25 mouse cellular contexts compared by ENCODE assay signal in genomic region chr16:76498233-76498632, GRCm38 (mm10).
DNase-seq lines count a peak whose midpoint lies in the region; ATAC-seq and TF ChIP-seq lines count a peak whose summit lies in the region.
"Had no signal": no experiment of that assay in that cellular context is flagged by ENCODE, and none has a peak within 500 bp of the region (broad histone marks: within the 10 kb centered on the region; RNA-seq: fewer than 3 reads in every experiment).

No protein-coding gene starts in this region.

- H3K4me2 ChIP-seq in forebrain, embryonic 13.5 days: no peak overlapping the region
- H3K4me2 ChIP-seq in forebrain, embryonic 11.5 days (ENCODE audit: low read depth, low read length, severe bottlenecking): no peak overlapping the region
- H3K4me2 ChIP-seq in forebrain, embryonic 15.5 days (replicated peaks): no peak overlapping the region
- no peak overlapping the region for H3K4me2 ChIP-seq in forebrain, embryonic 12.5 days
- H3K4me2 ChIP-seq in forebrain, postnatal 0 days (ENCODE audit: low read depth): no peak overlapping the region
- H3K4me2 ChIP-seq: embryonic facial prominence, embryonic 13.5 days; embryonic facial prominence, embryonic 15.5 days had no signal

- peak; percentile 59; the same call in 1 of the 2 replicates for ATAC-seq in forebrain, embryonic 13.5 days
- no peak for ATAC-seq in forebrain, embryonic 11.5 days (replicated peaks; ENCODE audit: low FRiP score)
- ATAC-seq in forebrain, embryonic 15.5 days (replicated peaks): peak; percentile 72; the same call in 1 of the 2 replicates
- no peak for ATAC-seq in forebrain, embryonic 12.5 days (ENCODE audit: low FRiP score)
- ATAC-seq in forebrain, postnatal 0 days: peak; percentile 69
- ATAC-seq: activated CD4-positive, CD25-positive, alpha-beta regulatory T cell, adult 4 months; CD4-positive, CD25-positive, alpha-beta regulatory T cell, adult 4 months; Patski had no signal

- no peaks in the 10 kb centered on the region for H3K36me3 ChIP-seq in forebrain, embryonic 13.5 days (ENCODE audit: poor library complexity, severe bottlenecking)
- no peaks in the 10 kb centered on the region for H3K36me3 ChIP-seq in forebrain, embryonic 11.5 days (ENCODE audit: control insufficient read depth, insufficient read depth, low read length)
- no peaks in the 10 kb centered on the region for H3K36me3 ChIP-seq in forebrain, embryonic 15.5 days
- H3K36me3 ChIP-seq in forebrain, embryonic 12.5 days (replicated peaks): no peaks in the 10 kb centered on the region
- no peaks in the 10 kb centered on the region for H3K36me3 ChIP-seq in forebrain, postnatal 0 days (ENCODE audit: insufficient read depth)
- H3K36me3 ChIP-seq: embryonic facial prominence, embryonic 13.5 days; embryonic facial prominence, embryonic 15.5 days; G1E had no signal

- no peak for DNase-seq in forebrain, embryonic 11.5 days (ENCODE audit: low spot score)
- no peak for DNase-seq in forebrain, postnatal 0 days
- no peak for DNase-seq in layer of hippocampus, adult 9-10 months (ENCODE audit: low spot score)
- DNase-seq: adrenal gland, adult 8-10 months; adrenal gland, postnatal 14 days; adrenal gland, postnatal 36 days; B cell, adult 2 months; cerebellum, adult 18-20 months; cerebellum, adult 8-10 months; cerebellum, adult 9-11 months; cerebellum, postnatal 14 days; cerebellum, postnatal 36 days; embryo, embryonic 11 days; gastrocnemius, adult 2 months had no signal

- no peaks in the 10 kb centered on the region for H3K27me3 ChIP-seq in forebrain, embryonic 13.5 days
- no peaks in the 10 kb centered on the region for H3K27me3 ChIP-seq in forebrain, embryonic 11.5 days (ENCODE audit: control insufficient read depth, insufficient read depth, low read length)
- H3K27me3 ChIP-seq in forebrain, embryonic 15.5 days: no peaks in the 10 kb centered on the region
- no peaks in the 10 kb centered on the region for H3K27me3 ChIP-seq in forebrain, embryonic 12.5 days
- no peaks in the 10 kb centered on the region for H3K27me3 ChIP-seq in forebrain, postnatal 0 days (ENCODE audit: insufficient read depth, low read length)
- H3K27me3 ChIP-seq: CH12.LX; embryonic facial prominence, embryonic 13.5 days; embryonic facial prominence, embryonic 15.5 days; Patski had no signal

- H3K4me3 ChIP-seq in forebrain, embryonic 13.5 days: no peak overlapping the region
- no peak overlapping the region for H3K4me3 ChIP-seq in forebrain, embryonic 11.5 days (ENCODE audit: low read depth, low read length)
- no peak overlapping the region for H3K4me3 ChIP-seq in forebrain, embryonic 15.5 days
- no peak overlapping the region for H3K4me3 ChIP-seq in forebrain, embryonic 12.5 days (replicated peaks)
- H3K4me3 ChIP-seq in forebrain, postnatal 0 days (ENCODE audit: low read depth, low read length): no peak overlapping the region
- H3K4me3 ChIP-seq: embryonic facial prominence, embryonic 13.5 days; embryonic facial prominence, embryonic 15.5 days; erythroblast, embryonic 14.5 days; gastrocnemius, adult 2 months had no signal

- 66% methylated on average over 2 of the region's 2 CpGs for WGBS in forebrain, embryonic 13.5 days
- 70% methylated on average over 2 of the region's 2 CpGs for WGBS in forebrain, embryonic 11.5 days
- WGBS in forebrain, embryonic 15.5 days: 51% methylated on average over 2 of the region's 2 CpGs
- WGBS in forebrain, embryonic 12.5 days: 70% methylated on average over 2 of the region's 2 CpGs
- 35% methylated on average over 2 of the region's 2 CpGs for WGBS in forebrain, postnatal 0 days

- TF ChIP-seq CTCF in forebrain, postnatal 0 days (IDR thresholded peaks at IDR 0.05; ENCODE audit: low read depth): no peak

- no peaks in the 10 kb centered on the region for H3K9me3 ChIP-seq in forebrain, embryonic 13.5 days (replicated peaks)
- no peaks in the 10 kb centered on the region for H3K9me3 ChIP-seq in forebrain, embryonic 11.5 days (ENCODE audit: control insufficient read depth, low read length)
- H3K9me3 ChIP-seq in forebrain, embryonic 15.5 days: no peaks in the 10 kb centered on the region
- H3K9me3 ChIP-seq in forebrain, embryonic 12.5 days: no peaks in the 10 kb centered on the region
- no peaks in the 10 kb centered on the region for H3K9me3 ChIP-seq in forebrain, postnatal 0 days (ENCODE audit: low read length)
- H3K9me3 ChIP-seq: embryonic facial prominence, embryonic 13.5 days; embryonic facial prominence, embryonic 15.5 days; G1E had no signal

- H3K4me1 ChIP-seq in forebrain, embryonic 13.5 days: no peaks in the 10 kb centered on the region
- H3K4me1 ChIP-seq in forebrain, embryonic 11.5 days (replicated peaks; ENCODE audit: control insufficient read depth, insufficient read depth, low read length): no peaks in the 10 kb centered on the region
- no peaks in the 10 kb centered on the region for H3K4me1 ChIP-seq in forebrain, embryonic 15.5 days
- H3K4me1 ChIP-seq in forebrain, embryonic 12.5 days: no peaks in the 10 kb centered on the region
- H3K4me1 ChIP-seq in forebrain, postnatal 0 days (ENCODE audit: insufficient read depth): no peaks in the 10 kb centered on the region
- H3K4me1 ChIP-seq: embryonic facial prominence, embryonic 13.5 days; embryonic facial prominence, embryonic 15.5 days had no signal

- H3K27ac ChIP-seq in forebrain, embryonic 13.5 days: no peak overlapping the region
- H3K27ac ChIP-seq in forebrain, embryonic 11.5 days (ENCODE audit: low read depth, low read length): no peak overlapping the region
- peak overlapping the region; percentile 55; the same call in 1 of the 2 replicates for H3K27ac ChIP-seq in forebrain, embryonic 15.5 days (replicated peaks)
- no peak overlapping the region for H3K27ac ChIP-seq in forebrain, embryonic 12.5 days
- no peak overlapping the region for H3K27ac ChIP-seq in forebrain, postnatal 0 days (ENCODE audit: low read depth, low read length)
- H3K27ac ChIP-seq: embryonic facial prominence, embryonic 13.5 days; embryonic facial prominence, embryonic 15.5 days; gastrocnemius, adult 2 months had no signal

- no peak overlapping the region for H3K9ac ChIP-seq in forebrain, embryonic 13.5 days
- H3K9ac ChIP-seq in forebrain, embryonic 11.5 days (ENCODE audit: low read length): no peak overlapping the region
- no peak overlapping the region for H3K9ac ChIP-seq in forebrain, embryonic 15.5 days (replicated peaks)
- no peak overlapping the region for H3K9ac ChIP-seq in forebrain, embryonic 12.5 days
- H3K9ac ChIP-seq in forebrain, postnatal 0 days: no peak overlapping the region
- H3K9ac ChIP-seq: embryonic facial prominence, embryonic 13.5 days; embryonic facial prominence, embryonic 15.5 days had no signal

Comparison
In these comparisons a context has a peak if more than half of its experiments do, and no peak if none do; other contexts are left out.
1. ATAC-seq: peak in forebrain, embryonic 13.5 days (single experiment), forebrain, embryonic 15.5 days (single experiment) and forebrain, postnatal 0 days (single experiment); none in forebrain, embryonic 11.5 days (single experiment) and forebrain, embryonic 12.5 days (single experiment).